Mouse (Mus musculus): ENCODE measurements around the gene Kctd10. TPM values are rescaled to one million over a fixed set of nuclear protein-coding genes. Genes with fewer than 3 reads are reported as not detected.

Kctd10 gene
- total RNA-seq, 4 experiments from 2014 or later: 69.8 to 78.5 (median 71.8) TPM

DNA sequence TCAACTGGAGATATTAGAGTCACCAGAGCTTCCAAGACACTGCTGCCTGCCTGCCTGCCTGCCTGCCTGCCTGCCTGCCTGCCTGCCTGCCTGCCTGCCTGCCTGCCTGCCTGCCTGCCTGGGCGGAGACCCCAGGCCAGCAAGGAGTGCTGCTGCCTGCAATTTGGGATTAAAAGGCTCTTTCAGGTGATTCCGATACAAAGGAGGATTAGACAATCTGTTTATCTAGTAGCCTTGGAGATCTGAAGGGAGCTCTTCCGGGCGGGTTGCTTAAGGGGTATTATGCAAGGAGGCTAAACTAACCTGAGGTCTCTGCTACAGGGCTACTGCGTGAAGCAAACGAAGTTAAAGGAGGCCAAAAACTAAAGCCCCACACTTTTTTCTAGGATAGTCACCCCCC lies 1.4 kb downstream of the Kctd10 start:
- DNase-seq: no peak

GRCm38 (mm10) chr5:114378177-114378920 lies 2.0 kb downstream of the Kctd10 start:
- DNase-seq: no peak

DNA sequence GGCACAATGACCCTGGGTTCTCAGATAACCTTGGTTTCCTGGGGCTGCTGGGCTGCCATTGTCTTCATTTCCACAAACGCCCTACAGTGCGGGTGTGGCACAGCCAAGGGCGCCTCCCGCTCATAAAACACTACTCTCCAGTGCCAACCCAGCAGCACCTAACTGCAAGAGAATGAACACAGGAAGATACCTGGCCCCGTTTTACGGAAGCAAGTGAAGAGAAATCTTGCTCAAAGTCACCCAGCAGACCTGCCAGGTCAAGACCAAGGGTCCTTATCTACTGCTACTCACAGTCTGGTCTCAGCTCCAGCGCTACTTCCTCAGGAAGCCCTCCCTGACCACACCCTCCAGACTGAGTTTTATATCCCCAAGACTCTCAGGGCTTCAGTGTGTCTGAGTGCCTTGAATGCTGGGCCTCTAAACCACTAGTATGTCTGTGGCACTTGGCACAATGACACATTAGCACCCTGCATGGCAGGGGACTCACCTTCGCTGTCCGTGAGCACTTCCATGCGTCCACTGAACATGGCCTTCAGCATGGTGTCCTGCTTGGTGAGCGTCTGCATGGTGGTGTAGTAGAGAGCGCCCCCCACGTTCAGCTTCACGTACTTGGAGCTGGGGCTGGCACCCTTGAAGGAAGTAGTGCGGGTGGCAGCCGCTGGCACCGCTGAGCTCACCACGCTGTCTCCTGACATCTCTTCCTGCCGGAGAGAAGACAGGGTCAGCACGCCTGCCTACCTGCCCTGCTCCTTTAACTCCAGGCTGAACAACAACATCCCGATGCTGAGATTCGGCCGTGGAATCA lies 5.7 kb downstream of the Kctd10 start:
- no peak for DNase-seq

DNA sequence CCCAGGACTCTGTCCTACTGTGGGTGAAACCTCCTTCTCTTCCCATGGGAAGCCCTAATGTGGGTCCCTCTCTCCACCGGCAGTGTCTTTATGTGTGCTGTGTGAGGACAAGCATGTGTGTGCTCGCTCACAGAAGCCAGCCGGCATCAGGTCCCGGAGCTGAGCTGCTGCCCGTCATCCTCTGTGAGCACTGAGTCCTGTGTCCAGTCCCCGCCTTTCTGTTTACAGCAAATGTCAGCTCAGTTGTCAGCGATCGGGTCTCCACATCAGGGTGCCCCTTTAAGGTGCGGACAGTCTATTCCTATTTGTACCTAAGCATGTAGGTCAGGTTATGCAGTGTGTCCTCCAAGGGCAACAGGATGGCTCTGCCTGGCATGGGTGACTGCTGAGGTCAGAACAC lies 6.7 kb downstream of the Kctd10 start:
- DNase-seq: no peak

GRCm38 (mm10) chr5:114373174-114373573 lies 7.1 kb downstream of the Kctd10 start:
- no peak for DNase-seq

DNA sequence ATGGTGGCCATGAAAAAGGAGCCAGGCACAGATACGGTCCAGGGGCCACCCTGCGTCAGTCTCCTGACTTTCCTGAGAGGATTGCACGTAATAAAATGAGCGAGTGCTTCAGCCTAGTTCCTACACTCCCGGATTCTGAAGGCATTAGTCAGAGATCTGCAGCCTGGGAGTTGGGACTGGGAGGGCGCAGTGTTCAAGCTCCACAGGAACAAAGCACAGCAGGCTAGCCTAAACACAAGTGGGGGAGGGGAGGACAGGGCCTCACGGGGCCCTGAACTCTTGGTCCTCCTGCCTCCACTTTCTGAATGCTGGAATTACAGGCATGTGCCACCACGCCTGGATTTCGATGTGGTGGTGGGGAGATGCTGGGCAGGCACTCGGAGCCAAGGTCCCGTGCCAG lies 7.7 kb downstream of the Kctd10 start:
- no peak for DNase-seq

- DNase-seq: no peak
Measured at GRCm38 (mm10) chr5:114371731-114372473, 8.4 kb downstream of the Kctd10 start.

DNA sequence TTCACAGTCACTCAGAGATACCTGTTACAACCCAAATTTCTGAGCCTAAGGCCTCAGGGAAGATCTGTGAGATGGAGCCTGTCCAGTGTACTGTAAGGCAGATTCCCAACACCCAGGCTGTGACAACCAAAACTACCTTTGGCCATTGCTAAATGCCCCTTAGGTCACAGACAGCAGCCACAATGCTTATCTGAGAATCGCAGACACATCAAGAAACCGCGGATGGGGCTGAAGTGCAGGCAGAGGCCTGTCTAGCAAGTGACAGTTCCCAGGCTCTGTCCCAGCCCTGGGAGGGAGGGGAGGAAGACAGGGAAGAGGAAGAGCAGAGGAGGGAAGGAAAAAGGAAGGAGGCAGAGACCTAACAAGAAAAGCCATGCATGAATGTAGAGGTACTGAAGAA lies 9.0 kb downstream of the Kctd10 start:
- no peak for DNase-seq

DNA sequence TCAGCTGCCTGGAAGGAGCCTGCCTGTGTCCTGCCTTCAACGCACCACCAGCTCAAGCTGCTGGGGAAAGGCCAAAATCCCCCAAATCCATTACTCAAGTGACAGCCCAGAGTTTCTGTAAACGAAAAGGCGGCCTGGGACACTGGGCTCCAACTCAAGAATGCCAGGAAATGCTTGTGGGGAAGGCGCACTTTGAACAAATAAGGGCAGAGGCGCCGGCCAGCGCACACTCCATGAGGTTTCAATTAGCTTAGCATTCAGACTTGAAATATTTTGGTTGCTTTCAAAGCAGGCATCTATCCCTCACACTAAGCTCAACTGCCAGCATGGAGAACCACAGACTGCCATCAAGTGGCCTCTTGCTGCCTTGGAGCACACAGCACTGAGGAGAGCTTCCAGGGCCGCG lies 9.9 kb downstream of the Kctd10 start:
- peak; percentile 60 for DNase-seq

DNA sequence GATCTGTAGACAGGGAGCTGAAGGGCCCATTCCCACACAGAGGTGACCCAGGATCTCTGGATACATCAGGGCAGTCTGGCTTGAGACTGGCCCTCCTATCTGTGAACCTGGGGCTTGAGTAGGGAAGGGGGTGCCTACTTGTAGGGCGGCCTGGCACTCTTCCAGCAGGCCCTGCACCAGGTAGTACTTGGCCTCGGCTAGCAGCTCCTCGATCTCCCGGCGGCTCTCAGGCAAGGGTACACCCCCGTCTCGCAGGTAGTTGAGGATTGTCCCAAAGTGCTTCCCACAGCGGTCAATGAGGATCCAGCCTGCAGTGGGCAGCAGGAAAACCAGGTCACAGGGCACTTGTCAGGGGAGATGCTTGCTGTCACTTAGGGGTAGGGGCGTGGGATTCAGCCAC lies 10.4 kb downstream of the Kctd10 start:
- no peak for DNase-seq

DNA sequence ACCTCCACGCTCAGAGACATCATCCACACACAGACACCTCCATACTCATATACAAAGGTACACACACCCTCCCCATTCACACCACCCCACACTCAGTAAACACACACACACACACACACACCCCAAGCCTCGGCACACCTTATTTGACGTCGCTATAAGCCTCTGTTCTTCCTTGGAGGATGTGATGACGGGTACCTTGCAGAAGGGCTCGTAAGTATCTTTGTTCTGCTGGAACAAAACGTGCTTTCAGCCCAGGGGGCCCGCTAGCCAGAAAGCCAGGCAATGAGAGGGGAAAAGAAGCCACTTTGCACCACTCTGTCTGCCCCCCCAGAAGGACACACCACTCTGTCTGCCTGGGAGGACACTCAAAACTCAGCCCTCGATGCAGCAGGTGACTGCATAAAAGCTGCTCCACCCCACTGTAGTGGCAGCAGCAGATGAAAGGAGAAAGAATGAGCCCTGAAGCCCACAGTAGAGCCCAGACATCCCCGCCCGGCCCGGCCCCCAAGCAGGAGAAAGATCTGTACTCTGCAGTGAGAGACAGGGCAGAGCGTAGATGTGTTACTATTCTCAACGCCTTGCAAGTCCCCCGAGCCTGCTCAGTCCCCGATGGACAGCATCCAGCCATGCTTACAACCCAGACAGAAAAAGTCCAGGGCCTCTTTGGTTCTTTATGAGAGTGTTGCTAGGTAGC lies 11.4 kb downstream of the Kctd10 start:
- no peak for DNase-seq

DNA sequence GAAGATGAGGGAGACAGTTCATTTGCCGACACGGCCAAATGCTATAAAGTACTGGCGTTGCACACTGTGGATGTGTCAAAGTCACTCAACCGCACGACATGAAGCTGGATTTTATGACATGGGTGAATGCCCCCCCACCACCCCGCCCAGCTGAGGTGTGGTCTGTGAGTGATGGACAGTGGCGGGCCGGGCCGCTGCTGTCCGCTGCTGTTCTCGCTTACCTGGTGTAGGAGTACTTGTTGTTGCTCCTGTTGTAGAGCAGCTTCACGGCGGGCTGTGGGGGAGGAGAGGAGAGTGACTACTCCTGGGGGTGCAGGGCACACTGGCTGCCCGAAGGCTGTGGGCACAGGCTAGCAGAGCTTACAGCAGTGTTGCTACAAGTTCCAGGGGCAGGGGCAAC lies 12.2 kb downstream of the Kctd10 start:
- DNase-seq: no peak

DNA sequence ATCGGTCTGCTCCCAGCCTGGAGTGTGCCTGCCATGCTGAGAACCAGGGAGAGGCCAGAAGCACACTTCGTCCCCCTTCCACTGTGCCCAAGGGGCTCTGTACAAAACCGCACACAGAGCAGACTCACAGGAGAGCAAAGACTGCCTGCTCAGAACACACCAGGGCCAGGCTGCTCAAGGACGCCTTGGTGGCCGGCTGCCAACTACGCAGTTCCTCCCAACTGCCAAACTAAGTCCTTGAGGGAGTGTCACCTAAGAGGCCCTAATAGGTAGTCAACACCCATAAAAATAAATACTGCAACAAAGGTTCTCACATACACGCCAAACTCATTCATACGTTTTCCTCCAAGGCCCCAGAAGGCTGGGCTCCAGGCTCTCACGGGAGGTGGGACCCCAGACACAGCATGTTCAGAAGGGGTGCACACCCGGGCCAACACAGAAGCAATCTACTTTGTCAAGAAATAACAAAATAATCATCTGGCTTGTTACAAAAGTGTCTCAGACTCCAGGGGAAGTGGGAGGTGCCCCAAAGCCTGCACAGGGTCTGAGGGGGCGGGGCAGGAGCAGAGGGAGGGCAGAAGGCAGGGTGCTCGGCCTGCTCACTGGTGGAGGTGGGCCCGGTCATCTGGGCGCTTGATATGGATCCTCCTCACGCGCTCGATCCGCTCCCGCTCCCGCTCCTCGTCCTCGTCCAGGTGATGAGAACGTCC lies 15.1 kb downstream of the Kctd10 start:
- peak; percentile 50 for DNase-seq

DNA sequence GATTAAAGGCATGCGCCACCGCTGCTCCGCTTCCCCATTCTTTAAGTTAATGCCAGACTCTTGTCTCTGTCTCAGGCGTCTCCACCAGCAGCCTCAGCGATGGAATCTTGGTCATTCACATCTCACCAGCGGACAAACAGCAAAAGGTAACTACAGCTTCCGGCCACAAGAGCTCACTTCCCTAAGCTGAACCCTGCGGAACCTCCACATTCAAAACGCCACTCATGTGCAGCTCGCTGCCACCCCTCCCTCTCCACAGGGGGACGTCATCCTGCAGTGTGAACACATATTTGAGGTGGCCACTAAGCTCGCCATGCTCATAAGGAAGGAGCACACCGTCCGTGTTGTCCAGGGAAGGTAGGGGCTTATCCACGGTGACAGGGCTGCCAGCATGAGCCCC lies 19.3 kb downstream of the Kctd10 start:
- no peak for DNase-seq

DNA sequence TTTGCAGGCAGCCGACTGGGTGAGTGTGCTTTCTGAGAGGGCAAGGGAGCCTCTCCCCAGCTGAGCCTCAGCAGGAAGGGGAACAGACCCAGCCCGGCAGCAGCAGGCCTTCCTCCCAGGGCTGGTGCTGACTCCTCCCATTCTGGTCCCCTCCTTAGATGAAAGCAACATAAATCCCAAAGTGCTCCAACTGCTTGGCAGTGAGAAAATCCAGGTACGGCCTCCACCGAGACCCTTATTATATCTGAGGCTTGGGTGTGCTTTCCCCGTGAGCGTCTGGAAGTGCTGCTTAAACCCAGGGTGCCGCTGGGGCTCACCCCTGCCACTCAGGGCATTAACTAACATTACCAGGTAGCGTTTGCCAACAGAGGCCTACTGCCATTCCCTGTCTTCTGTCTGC lies 20.7 kb downstream of the Kctd10 start:
- no peak for DNase-seq

GRCm38 (mm10) chr5:114358833-114359232 lies 21.5 kb downstream of the Kctd10 start:
- no peak for DNase-seq

- DNase-seq: no peak
Measured at GRCm38 (mm10) chr5:114356936-114357751, 23.2 kb downstream of the Kctd10 start.

GRCm38 (mm10) chr5:114356250-114356935 lies 23.9 kb downstream of the Kctd10 start:
- DNase-seq: peak; percentile 74

GRCm38 (mm10) chr5:114351490-114351889 lies 28.8 kb downstream of the Kctd10 start:
- no peak for DNase-seq

DNA sequence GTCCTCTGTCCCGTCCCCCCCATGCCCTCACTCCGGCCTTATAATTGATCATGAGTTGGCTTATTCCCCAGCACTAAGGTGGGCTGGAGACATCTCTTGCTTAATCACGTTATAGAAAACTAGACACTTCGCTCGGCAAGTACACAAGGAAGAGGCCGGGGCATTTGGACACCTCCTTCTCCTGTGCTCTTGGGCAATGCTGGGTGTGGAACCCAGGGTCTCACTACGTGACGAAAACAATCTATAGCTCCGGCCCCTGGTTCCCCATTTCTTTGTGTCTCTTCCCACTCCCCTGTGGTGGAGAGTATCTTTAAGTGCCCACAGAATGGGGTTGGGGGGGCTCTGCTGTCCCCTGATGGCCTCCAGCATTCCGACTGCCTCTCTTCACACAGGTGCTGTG lies 33.3 kb downstream of the Kctd10 start:
- no peak for DNase-seq

Data from adrenal gland, adult 8-10 months (tissue).